Mouse (Mus musculus): ENCODE measurements around the gene Serpinb9b. TPM values are rescaled to one million over a fixed set of nuclear protein-coding genes. Genes with fewer than 3 reads are reported as not detected.
A peak's percentile ranks its signal among the peaks of the same experiment; 100 is the strongest.

The Serpinb9b gene
- 0.10 and 0.31 TPM in 2 replicates for polyA plus RNA-seq (2016; fragmentation: Nextera tagmentation; extraction: Ambion mirVana)

DNA sequence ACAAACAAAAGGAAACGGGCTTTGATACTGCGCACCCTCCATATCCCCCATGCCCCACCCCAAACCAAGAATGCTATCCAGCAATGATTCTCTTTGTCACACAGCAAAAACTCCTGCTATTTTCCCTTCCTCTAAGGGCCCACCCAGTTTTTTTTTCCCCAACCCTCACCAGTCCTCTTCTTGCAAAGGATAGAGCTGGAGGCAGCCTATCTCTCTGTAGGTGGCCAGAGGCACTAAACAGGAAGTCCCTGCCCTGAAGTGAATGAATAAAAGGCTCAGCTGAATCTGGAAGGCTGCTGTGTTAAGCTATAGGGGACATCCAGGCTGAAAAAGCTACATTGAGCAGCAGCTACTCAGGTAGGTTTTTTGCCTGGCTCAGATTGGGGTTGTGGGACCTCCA, at the start of gene Serpinb9b:
Serpinb9b (plus strand) TSS at position 173 of the 400 bp plus-strand sequence.
- WGBS = 83% methylated on average over 2 of the region's 2 CpGs
- H3K4me1 ChIP-seq = no peaks in the 10 kb centered on the region
- no peaks in the 10 kb centered on the region for H3K36me3 ChIP-seq
- H3K4me3 ChIP-seq = no peak within 1 kb of the TSS
- no peaks in the 10 kb centered on the region for H3K27me3 ChIP-seq
- H3K9me3 ChIP-seq (replicated peaks) = no peaks in the 10 kb centered on the region
- no peak for ATAC-seq (ENCODE audit: low FRiP score)
- H3K27ac ChIP-seq = no peak within 1 kb of the TSS
- H3K4me2 ChIP-seq (replicated peaks) = no peak within 1 kb of the TSS
- no peak within 1 kb of the TSS for H3K9ac ChIP-seq

- Histone ChIP-seq H3K27me3 (no peaks in the 10 kb centered on the region), H3K9me3 (replicated peaks) (no peaks in the 10 kb centered on the region), H3K9ac (no peak overlapping the region), H3K27ac (no peak overlapping the region), H3K4me1 (no peaks in the 10 kb centered on the region), H3K4me2 (replicated peaks) (no peak overlapping the region), H3K4me3 (no peak overlapping the region), H3K36me3 (no peaks in the 10 kb centered on the region)
- 82% methylated on average over 4 of the region's 4 CpGs for WGBS
- no peak for ATAC-seq (ENCODE audit: low FRiP score)
These were observed 44.6 kb upstream of the Serpinb9b start for GRCm38 (mm10) chr13:32982556-32983042.

DNA sequence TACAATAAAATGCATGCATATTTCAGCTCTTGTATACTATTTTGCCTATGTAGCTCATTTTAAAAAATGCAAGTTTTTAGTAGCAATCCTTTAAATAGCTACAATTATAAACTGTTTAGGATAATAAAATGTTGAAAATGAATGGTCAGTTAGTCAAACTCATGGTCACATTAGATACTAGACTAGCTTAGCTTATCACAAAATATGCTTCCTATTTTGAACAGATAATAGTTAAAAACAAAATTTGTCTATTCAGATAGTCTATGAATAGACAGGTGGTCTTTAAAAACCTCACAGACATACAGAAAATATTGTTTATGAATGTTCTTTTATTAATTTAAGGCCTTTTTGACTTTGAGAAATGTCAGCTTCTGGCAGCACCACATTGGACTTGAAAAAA, 41.0 kb upstream of the Serpinb9b start:
- ATAC-seq (ENCODE audit: low FRiP score) = no peak
- H3K27me3 ChIP-seq = no peaks in the 10 kb centered on the region
- no peaks in the 10 kb centered on the region for H3K36me3 ChIP-seq
- H3K4me2 ChIP-seq (replicated peaks) = no peak overlapping the region
- H3K4me3 ChIP-seq = no peak overlapping the region
- no peaks in the 10 kb centered on the region for H3K9me3 ChIP-seq (replicated peaks)
- no peak overlapping the region for H3K27ac ChIP-seq
- no peak overlapping the region for H3K9ac ChIP-seq
- no peaks in the 10 kb centered on the region for H3K4me1 ChIP-seq

DNA sequence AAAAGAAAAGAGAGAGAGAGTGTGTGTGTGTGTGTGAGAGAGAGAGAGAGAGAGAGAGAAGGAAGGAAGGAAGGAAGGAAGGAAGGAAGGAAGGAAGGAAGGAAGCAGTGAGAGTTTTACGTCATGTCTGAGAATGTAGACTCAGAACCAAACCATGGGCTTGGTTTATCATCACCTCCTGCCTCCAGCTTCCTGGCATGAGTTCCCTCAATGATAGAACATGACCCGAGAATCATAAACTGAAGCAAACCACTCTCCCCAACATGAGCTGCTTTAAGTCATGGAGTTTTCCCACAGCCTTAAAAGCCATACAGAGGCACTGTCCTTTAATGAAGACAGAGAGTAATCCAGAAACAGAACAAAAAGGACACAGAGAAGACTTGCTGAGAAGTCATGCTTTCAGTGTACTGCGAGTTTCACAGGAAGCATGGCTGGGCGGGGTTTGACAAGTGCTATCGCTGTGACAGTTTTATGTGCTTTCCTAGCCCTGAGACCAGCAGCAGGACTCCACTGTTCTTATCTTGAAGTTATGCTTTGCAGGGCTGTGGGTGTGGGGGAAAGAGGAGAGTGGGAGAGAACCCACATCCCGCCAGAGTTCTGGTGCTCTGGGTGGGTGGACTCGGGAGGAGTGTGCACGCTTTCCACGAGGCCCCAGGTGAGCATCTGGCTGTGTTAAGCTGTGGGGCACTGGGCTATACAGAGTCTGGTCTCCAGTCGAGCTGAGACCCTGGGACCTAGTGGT, 33.9 kb upstream of the Serpinb9b start:
- ATAC-seq (ENCODE audit: low FRiP score) = no peak
- no peaks in the 10 kb centered on the region for H3K27me3 ChIP-seq
- no peak overlapping the region for H3K27ac ChIP-seq
- no peaks in the 10 kb centered on the region for H3K9me3 ChIP-seq (replicated peaks)
- H3K4me2 ChIP-seq (replicated peaks) = no peak overlapping the region
- no peak overlapping the region for H3K9ac ChIP-seq
- no peak overlapping the region for H3K4me3 ChIP-seq
- WGBS = 86% methylated on average over 10 of the region's 10 CpGs
- H3K4me1 ChIP-seq = no peaks in the 10 kb centered on the region
- H3K36me3 ChIP-seq = no peaks in the 10 kb centered on the region

GRCm38 (mm10) chr13:32993894-32994242, 33.3 kb upstream of the Serpinb9b start:
- Histone ChIP-seq H3K36me3 (no peaks in the 10 kb centered on the region), H3K4me1 (no peaks in the 10 kb centered on the region), H3K4me3 (no peak overlapping the region), H3K4me2 (replicated peaks) (no peak overlapping the region), H3K9ac (no peak overlapping the region), H3K27me3 (no peaks in the 10 kb centered on the region), H3K9me3 (replicated peaks) (no peaks in the 10 kb centered on the region), H3K27ac (no peak overlapping the region)
- ATAC-seq (ENCODE audit: low FRiP score) = no peak
- WGBS = 81% methylated on average over 2 of the region's 2 CpGs

DNA sequence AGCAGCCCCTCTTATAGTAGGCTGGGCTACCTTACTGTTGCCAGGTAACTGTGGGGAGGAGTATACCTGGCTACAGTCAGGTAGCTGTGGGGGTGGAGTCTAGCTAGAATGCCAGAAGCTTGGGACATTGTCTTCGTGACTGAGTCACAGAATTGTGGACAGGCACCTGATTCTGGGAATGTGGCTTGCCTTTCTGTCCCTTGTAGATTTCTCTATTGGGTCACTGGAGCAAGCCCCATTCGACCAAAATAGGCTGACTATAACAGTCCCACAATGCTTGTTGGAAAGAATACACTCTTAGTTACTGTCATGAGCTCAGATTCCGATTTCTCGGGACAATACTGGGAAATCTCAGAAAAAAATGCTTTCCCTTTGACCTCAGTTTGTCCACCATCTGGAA, 32.2 kb upstream of the Serpinb9b start:
- Histone ChIP-seq H3K4me3 (no peak overlapping the region), H3K27me3 (no peaks in the 10 kb centered on the region), H3K4me2 (replicated peaks) (no peak overlapping the region), H3K27ac (no peak overlapping the region), H3K9me3 (replicated peaks) (no peaks in the 10 kb centered on the region), H3K4me1 (no peaks in the 10 kb centered on the region), H3K9ac (no peak overlapping the region), H3K36me3 (no peaks in the 10 kb centered on the region)
- no peak for ATAC-seq (ENCODE audit: low FRiP score)
- 74% methylated on average over 4 of the region's 4 CpGs for WGBS

GRCm38 (mm10) chr13:33001341-33001740, 25.9 kb upstream of the Serpinb9b start:
- H3K4me2 ChIP-seq (replicated peaks) = no peak overlapping the region
- no peak overlapping the region for H3K4me3 ChIP-seq
- H3K4me1 ChIP-seq = peaks cover 6% of the 10 kb centered on the region; the same call in 1 of the 2 replicates
- H3K36me3 ChIP-seq = no peaks in the 10 kb centered on the region
- H3K9ac ChIP-seq = no peak overlapping the region
- WGBS = 91% methylated on average over 5 of the region's 5 CpGs
- no peaks in the 10 kb centered on the region for H3K27me3 ChIP-seq
- ATAC-seq (ENCODE audit: low FRiP score) = no peak
- no peaks in the 10 kb centered on the region for H3K9me3 ChIP-seq (replicated peaks)
- H3K27ac ChIP-seq = no peak overlapping the region

DNA sequence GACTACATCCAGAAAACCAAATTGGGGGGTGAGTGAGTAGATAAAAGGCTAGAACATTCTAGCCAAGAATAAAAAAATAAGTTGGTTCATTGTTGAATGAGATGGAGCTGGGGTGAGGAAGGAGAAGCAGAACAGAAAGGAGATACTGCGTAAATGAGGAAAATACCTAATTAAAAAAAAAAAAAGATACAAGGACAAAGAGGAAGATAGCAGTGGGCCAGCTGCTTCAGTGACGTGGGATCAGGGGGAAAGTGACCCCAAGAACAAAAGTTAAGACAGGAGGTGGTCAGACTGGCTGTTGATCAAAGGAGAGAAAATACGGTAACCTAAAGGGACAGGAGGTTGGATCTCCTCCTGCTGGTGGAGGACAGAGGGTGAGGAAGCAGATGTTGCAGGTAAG, 24.3 kb upstream of the Serpinb9b start, which contains the start of gene Serpinb9:
Serpinb9 (plus strand) TSS at position 301 of the 400 bp plus-strand sequence.
- Histone ChIP-seq H3K27me3 (no peaks in the 10 kb centered on the region), H3K9ac (no peak within 1 kb of the TSS), H3K36me3 (no peaks in the 10 kb centered on the region), H3K4me2 (replicated peaks) (peak within 1 kb of the TSS; percentile 44), H3K9me3 (replicated peaks) (no peaks in the 10 kb centered on the region), H3K27ac (no peak within 1 kb of the TSS), H3K4me3 (no peak within 1 kb of the TSS), H3K4me1 (peaks cover 6% of the 10 kb centered on the region; the same call in 1 of the 2 replicates)
- 85% methylated on average over 3 of the region's 3 CpGs for WGBS
- no peak for ATAC-seq (ENCODE audit: low FRiP score)

- Histone ChIP-seq H3K4me1 (peaks cover 6% of the 10 kb centered on the region; the same call in 1 of the 2 replicates), H3K9ac (no peak overlapping the region), H3K4me3 (peak overlapping the region; percentile 24), H3K36me3 (no peaks in the 10 kb centered on the region), H3K9me3 (replicated peaks) (no peaks in the 10 kb centered on the region), H3K4me2 (replicated peaks) (peak overlapping the region; percentile 44), H3K27ac (no peak overlapping the region), H3K27me3 (no peaks in the 10 kb centered on the region)
- WGBS = 70% methylated on average over 9 of the region's 9 CpGs
- ATAC-seq (ENCODE audit: low FRiP score) = no peak
These were observed 23.4 kb upstream of the Serpinb9b start for GRCm38 (mm10) chr13:33003523-33004413.

DNA sequence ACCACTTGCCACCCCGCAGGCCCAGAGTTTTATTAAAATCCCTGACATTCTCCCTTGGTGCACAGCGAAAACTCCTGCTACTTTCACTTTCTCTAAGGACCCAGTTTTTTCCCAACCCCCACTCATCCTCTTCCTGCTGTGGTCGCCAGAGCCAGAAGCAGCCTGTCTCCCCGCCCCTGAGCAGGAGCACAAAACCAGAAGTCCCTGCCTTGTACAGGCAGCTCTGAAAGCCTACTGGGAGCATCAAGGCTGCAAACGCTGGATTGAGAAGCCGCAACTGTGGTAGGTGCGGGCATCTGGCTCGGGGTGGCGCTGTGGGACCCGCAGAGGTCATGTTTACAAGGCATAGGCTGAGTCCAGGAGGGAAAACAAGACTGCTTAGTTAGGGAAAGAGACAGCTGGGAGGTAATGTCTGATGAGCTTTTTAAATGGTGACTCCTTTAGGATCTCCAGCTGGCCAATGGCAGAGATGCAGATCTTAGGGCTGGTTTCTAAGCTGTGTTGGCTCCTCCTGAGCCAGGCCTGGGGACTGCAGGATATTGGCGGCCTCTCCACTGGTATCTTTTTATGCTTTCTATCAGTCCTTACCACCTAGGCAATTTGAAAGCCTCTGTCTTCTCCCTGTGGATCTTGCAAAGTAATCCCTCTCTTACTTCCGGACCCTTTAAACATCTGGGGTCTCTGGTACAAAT, 22.7 kb upstream of the Serpinb9b start:
- no peaks in the 10 kb centered on the region for H3K36me3 ChIP-seq
- ATAC-seq (ENCODE audit: low FRiP score) = peak; percentile 69
- 23% methylated on average over 12 of the region's 12 CpGs for WGBS
- H3K4me2 ChIP-seq (replicated peaks) = peak overlapping the region; percentile 44
- H3K4me3 ChIP-seq = peak overlapping the region; percentile 24
- peaks cover 6% of the 10 kb centered on the region; the same call in 1 of the 2 replicates for H3K4me1 ChIP-seq
- no peak overlapping the region for H3K9ac ChIP-seq
- H3K27me3 ChIP-seq = no peaks in the 10 kb centered on the region
- H3K9me3 ChIP-seq (replicated peaks) = no peaks in the 10 kb centered on the region
- H3K27ac ChIP-seq = no peak overlapping the region; the same call in 1 of the 2 replicates

- Histone ChIP-seq H3K4me3 (no peak overlapping the region), H3K36me3 (no peaks in the 10 kb centered on the region), H3K9me3 (replicated peaks) (no peaks in the 10 kb centered on the region), H3K27me3 (no peaks in the 10 kb centered on the region), H3K27ac (no peak overlapping the region), H3K4me2 (replicated peaks) (no peak overlapping the region), H3K9ac (no peak overlapping the region), H3K4me1 (peaks cover 6% of the 10 kb centered on the region; the same call in 1 of the 2 replicates)
- ATAC-seq (ENCODE audit: low FRiP score) = no peak
- 62% methylated on average over 2 of the region's 2 CpGs for WGBS
These were observed 21.6 kb upstream of the Serpinb9b start for GRCm38 (mm10) chr13:33005501-33006075.
